Mouse (Mus musculus): ENCODE measurements around the gene Dus3l. TPM values are rescaled to one million over a fixed set of nuclear protein-coding genes. Genes with fewer than 3 reads are reported as not detected.

Dus3l gene
- polyA plus RNA-seq, 1 experiment from 2014 or later: 97.6 TPM

- H3K9me3 ChIP-seq (replicated peaks): no peaks in the 10 kb centered on the region
- H3K4me2 ChIP-seq: no peak overlapping the region
- H3K4me3 ChIP-seq (replicated peaks): no peak overlapping the region
- no peaks in the 10 kb centered on the region for H3K36me3 ChIP-seq
- 77% methylated on average over 8 of the region's 8 CpGs for WGBS
- no peak for ATAC-seq (ENCODE audit: low FRiP score)
- H3K27ac ChIP-seq (replicated peaks): no peak overlapping the region
- peaks cover 10% of the 10 kb centered on the region; the same call in 1 of the 2 replicates for H3K4me1 ChIP-seq
- no peaks in the 10 kb centered on the region for H3K27me3 ChIP-seq (replicated peaks)
- H3K9ac ChIP-seq (replicated peaks): no peak overlapping the region
Measured at GRCm38 (mm10) chr17:56802065-56802464, 37.5 kb downstream of the Dus3l start.

- Histone ChIP-seq H3K36me3 (no peaks in the 10 kb centered on the region), H3K4me3 (replicated peaks) (no peak overlapping the region), H3K4me2 (no peak overlapping the region), H3K27me3 (replicated peaks) (0 out of 2 replicates have a peak, but pooled peaks cover 2% of the 10 kb centered on the region), H3K4me1 (peaks cover 16% of the 10 kb centered on the region), H3K9ac (replicated peaks) (no peak overlapping the region), H3K27ac (replicated peaks) (peak overlapping the region; percentile 33; the same call in 1 of the 2 replicates), H3K9me3 (replicated peaks) (no peaks in the 10 kb centered on the region)
- ATAC-seq (ENCODE audit: low FRiP score): no peak; the same call in 1 of the 2 replicates
- 50% methylated on average over 5 of the region's 5 CpGs for WGBS
Measured at GRCm38 (mm10) chr17:56804952-56805351, 40.4 kb downstream of the Dus3l start.

GRCm38 (mm10) chr17:56805784-56806183, 41.2 kb downstream of the Dus3l start:
- Histone ChIP-seq H3K27ac (replicated peaks) (peak overlapping the region; percentile 33; the same call in 1 of the 2 replicates), H3K9me3 (replicated peaks) (no peaks in the 10 kb centered on the region), H3K27me3 (replicated peaks) (0 out of 2 replicates have a peak, but pooled peaks cover 2% of the 10 kb centered on the region), H3K4me2 (no peak overlapping the region), H3K9ac (replicated peaks) (no peak overlapping the region), H3K4me1 (peaks cover 24% of the 10 kb centered on the region), H3K4me3 (replicated peaks) (no peak overlapping the region), H3K36me3 (no peaks in the 10 kb centered on the region)
- WGBS: 92% methylated on average over 1 of the region's 1 CpGs
- ATAC-seq (ENCODE audit: low FRiP score): no peak

GRCm38 (mm10) chr17:56808518-56808917, 44.0 kb downstream of the Dus3l start:
- Histone ChIP-seq H3K27me3 (replicated peaks) (0 out of 2 replicates have a peak, but pooled peaks cover 2% of the 10 kb centered on the region), H3K4me2 (no peak overlapping the region), H3K27ac (replicated peaks) (no peak overlapping the region), H3K4me3 (replicated peaks) (no peak overlapping the region), H3K9ac (replicated peaks) (no peak overlapping the region), H3K4me1 (peaks cover 28% of the 10 kb centered on the region), H3K36me3 (no peaks in the 10 kb centered on the region), H3K9me3 (replicated peaks) (no peaks in the 10 kb centered on the region)
- ATAC-seq (ENCODE audit: low FRiP score): peak; percentile 83
- 8% methylated on average over 9 of the region's 9 CpGs for WGBS

GRCm38 (mm10) chr17:56810245-56810644, 45.7 kb downstream of the Dus3l start:
- Histone ChIP-seq H3K36me3 (no peaks in the 10 kb centered on the region), H3K9me3 (replicated peaks) (no peaks in the 10 kb centered on the region), H3K9ac (replicated peaks) (no peak overlapping the region), H3K27ac (replicated peaks) (peak overlapping the region; percentile 64), H3K4me2 (no peak overlapping the region), H3K27me3 (replicated peaks) (0 out of 2 replicates have a peak, but pooled peaks cover 2% of the 10 kb centered on the region), H3K4me1 (peaks cover 36% of the 10 kb centered on the region), H3K4me3 (replicated peaks) (no peak overlapping the region)
- 5% methylated on average over 3 of the region's 3 CpGs for WGBS
- peak; percentile 39; the same call in 1 of the 2 replicates for ATAC-seq (ENCODE audit: low FRiP score)

- Histone ChIP-seq H3K27me3 (replicated peaks) (no peaks in the 10 kb centered on the region), H3K4me1 (peaks cover 37% of the 10 kb centered on the region), H3K36me3 (no peaks in the 10 kb centered on the region), H3K9ac (replicated peaks) (no peak overlapping the region), H3K4me2 (peak overlapping the region; percentile 45), H3K4me3 (replicated peaks) (no peak overlapping the region), H3K27ac (replicated peaks) (peak overlapping the region; percentile 78), H3K9me3 (replicated peaks) (no peaks in the 10 kb centered on the region)
- peak; percentile 80 for ATAC-seq (ENCODE audit: low FRiP score)
- 8% methylated on average over 24 of the region's 24 CpGs for WGBS
Measured at GRCm38 (mm10) chr17:56814316-56815056, 49.9 kb downstream of the Dus3l start.

- no peak overlapping the region; the same call in 1 of the 2 replicates for H3K4me2 ChIP-seq
- 51% methylated on average over 3 of the region's 3 CpGs for WGBS
Measured at GRCm38 (mm10) chr17:56815057-56815345, 50.4 kb downstream of the Dus3l start.

GRCm38 (mm10) chr17:56818067-56818636, 53.6 kb downstream of the Dus3l start:
- peak overlapping the region; percentile 64; the same call in 1 of the 2 replicates for H3K27ac ChIP-seq (replicated peaks)
- no peak overlapping the region for H3K4me3 ChIP-seq (replicated peaks)
- ATAC-seq (ENCODE audit: low FRiP score): no peak
- no peaks in the 10 kb centered on the region for H3K27me3 ChIP-seq (replicated peaks)
- no peak overlapping the region for H3K4me2 ChIP-seq
- no peak overlapping the region for H3K9ac ChIP-seq (replicated peaks)
- WGBS: 31% methylated on average over 11 of the region's 11 CpGs
- H3K36me3 ChIP-seq: no peaks in the 10 kb centered on the region
- peaks cover 20% of the 10 kb centered on the region for H3K4me1 ChIP-seq
- no peaks in the 10 kb centered on the region for H3K9me3 ChIP-seq (replicated peaks)

More at GRCm38 (mm10) chr17:56815057-56815345, 50.4 kb downstream of the Dus3l start:
- H3K4me1 ChIP-seq: peaks cover 31% of the 10 kb centered on the region
- no peak overlapping the region for H3K4me3 ChIP-seq (replicated peaks)
- no peaks in the 10 kb centered on the region for H3K36me3 ChIP-seq
- ATAC-seq (ENCODE audit: low FRiP score): no peak
- no peak overlapping the region for H3K9ac ChIP-seq (replicated peaks)
- no peaks in the 10 kb centered on the region for H3K9me3 ChIP-seq (replicated peaks)
- H3K27me3 ChIP-seq (replicated peaks): no peaks in the 10 kb centered on the region
- H3K27ac ChIP-seq (replicated peaks): peak overlapping the region; percentile 78

GRCm38 (mm10) chr17:56819032-56819545, 54.5 kb downstream of the Dus3l start:
- Histone ChIP-seq H3K4me3 (replicated peaks) (no peak overlapping the region), H3K9ac (replicated peaks) (no peak overlapping the region), H3K27me3 (replicated peaks) (no peaks in the 10 kb centered on the region), H3K4me1 (peaks cover 15% of the 10 kb centered on the region), H3K27ac (replicated peaks) (peak overlapping the region; percentile 64), H3K9me3 (replicated peaks) (no peaks in the 10 kb centered on the region), H3K4me2 (no peak overlapping the region), H3K36me3 (no peaks in the 10 kb centered on the region)
- no peak for ATAC-seq (ENCODE audit: low FRiP score)
- 50% methylated on average over 6 of the region's 6 CpGs for whole genome bisulfite sequencing

Other genes starting within 250 kb of the Dus3l start
- 0.95 and 1.4 TPM in 2 replicates for gene Gm20219, start 210.4 kb upstream of the Dus3l start, polyA plus RNA-seq (2015; fragmentation: Nextera tagmentation; extraction: Ambion mirVana)
- 73.4 and 76.5 TPM in 2 replicates for gene Safb2, start 180.2 kb upstream of the Dus3l start, polyA plus RNA-seq (2015; fragmentation: Nextera tagmentation; extraction: Ambion mirVana)
- gene Safb, start 179.9 kb upstream of the Dus3l start, polyA plus RNA-seq (2015; fragmentation: Nextera tagmentation; extraction: Ambion mirVana): 95.9 and 103 TPM in 2 replicates
- 205 and 212 TPM in 2 replicates for gene 2410015M20Rik, start 155.0 kb upstream of the Dus3l start, polyA plus RNA-seq (2015; fragmentation: Nextera tagmentation; extraction: Ambion mirVana)
- 1,028 and 1,172 TPM in 2 replicates for gene Rpl36, start 151.3 kb upstream of the Dus3l start, polyA plus RNA-seq (2015; fragmentation: Nextera tagmentation; extraction: Ambion mirVana)
- gene Lonp1, start 137.9 kb upstream of the Dus3l start, polyA plus RNA-seq (2015; fragmentation: Nextera tagmentation; extraction: Ambion mirVana): 43.3 and 47.2 TPM in 2 replicates
- gene Catsperd, start 136.6 kb upstream of the Dus3l start, polyA plus RNA-seq (2015; fragmentation: Nextera tagmentation; extraction: Ambion mirVana): 1.4 and 1.6 TPM in 2 replicates
- 94.2 and 95.4 TPM in 2 replicates for gene Ranbp3, start 91.5 kb upstream of the Dus3l start, polyA plus RNA-seq (2015; fragmentation: Nextera tagmentation; extraction: Ambion mirVana)
- gene Ndufa11, start 47.0 kb upstream of the Dus3l start, polyA plus RNA-seq (2015; fragmentation: Nextera tagmentation; extraction: Ambion mirVana): 639 and 709 TPM in 2 replicates
- gene Vmac, start 46.7 kb upstream of the Dus3l start, polyA plus RNA-seq (2015; fragmentation: Nextera tagmentation; extraction: Ambion mirVana): 13.8 and 18.1 TPM in 2 replicates
- 2.7 and 5.3 TPM in 2 replicates for gene Nrtn, start 7.2 kb upstream of the Dus3l start, polyA plus RNA-seq (2015; fragmentation: Nextera tagmentation; extraction: Ambion mirVana)
- 0.87 and 0.93 TPM in 2 replicates for gene Prr22, start 5.5 kb downstream of the Dus3l start, polyA plus RNA-seq (2015; fragmentation: Nextera tagmentation; extraction: Ambion mirVana)
- gene Rfx2, start 66.3 kb downstream of the Dus3l start, polyA plus RNA-seq (2015; fragmentation: Nextera tagmentation; extraction: Ambion mirVana): 5.1 and 5.3 TPM in 2 replicates
- not detected in 2 replicates for gene Acsbg2, start 109.7 kb downstream of the Dus3l start, polyA plus RNA-seq (2015; fragmentation: Nextera tagmentation; extraction: Ambion mirVana)
- gene 1700061G19Rik, start 110.7 kb downstream of the Dus3l start, polyA plus RNA-seq (2015; fragmentation: Nextera tagmentation; extraction: Ambion mirVana): 0.41 and 0.49 TPM in 2 replicates
- gene Mllt1, start 170.7 kb downstream of the Dus3l start, polyA plus RNA-seq (2015; fragmentation: Nextera tagmentation; extraction: Ambion mirVana): 69.0 and 74.9 TPM in 2 replicates
- gene Acer1, start 217.4 kb downstream of the Dus3l start, polyA plus RNA-seq (2015; fragmentation: Nextera tagmentation; extraction: Ambion mirVana): not detected in 2 replicates
- gene Clpp, start 225.5 kb downstream of the Dus3l start, polyA plus RNA-seq (2015; fragmentation: Nextera tagmentation; extraction: Ambion mirVana): 164 and 177 TPM in 2 replicates
- 56.2 and 59.4 TPM in 2 replicates for gene Alkbh7, start 232.6 kb downstream of the Dus3l start, polyA plus RNA-seq (2015; fragmentation: Nextera tagmentation; extraction: Ambion mirVana)
- 0.43 and 0.49 TPM in 2 replicates for gene Pspn, start 235.3 kb downstream of the Dus3l start, polyA plus RNA-seq (2015; fragmentation: Nextera tagmentation; extraction: Ambion mirVana)
- 63.2 and 70.7 TPM in 2 replicates for gene Gtf2f1, start 246.5 kb downstream of the Dus3l start, polyA plus RNA-seq (2015; fragmentation: Nextera tagmentation; extraction: Ambion mirVana)
- 0.26 and 0.46 TPM in 2 replicates for gene Gm17949, start 246.7 kb downstream of the Dus3l start, polyA plus RNA-seq (2015; fragmentation: Nextera tagmentation; extraction: Ambion mirVana)